Mouse (Mus musculus): ENCODE measurements around the gene Letm1.

Gene Letm1

GRCm38 (mm10) chr5:33738341-33738740, 44.3 kb downstream of the Letm1 start:
- DNase-seq (ENCODE audit: low read depth, low spot score) = no peak

- DNase-seq (ENCODE audit: low read depth, low spot score) = peak; percentile 17
Observed at GRCm38 (mm10) chr5:33737903-33738321, 44.7 kb downstream of the Letm1 start.

GRCm38 (mm10) chr5:33736230-33736629, 46.4 kb downstream of the Letm1 start:
- no peak for DNase-seq (ENCODE audit: low read depth, low spot score)

GRCm38 (mm10) chr5:33735412-33736092, 47.1 kb downstream of the Letm1 start:
- DNase-seq (ENCODE audit: low read depth, low spot score) = no peak

- no peak for DNase-seq (ENCODE audit: low read depth, low spot score)
Observed at GRCm38 (mm10) chr5:33733837-33734236, 48.8 kb downstream of the Letm1 start.

GRCm38 (mm10) chr5:33731051-33731450, 51.6 kb downstream of the Letm1 start:
- DNase-seq (ENCODE audit: low read depth, low spot score) = no peak

- no peak for DNase-seq (ENCODE audit: low read depth, low spot score)
Observed at GRCm38 (mm10) chr5:33730516-33730915, 52.1 kb downstream of the Letm1 start.

- DNase-seq (ENCODE audit: low read depth, low spot score) = no peak
Observed at GRCm38 (mm10) chr5:33728841-33729240, 53.8 kb downstream of the Letm1 start.

- no peak for DNase-seq (ENCODE audit: low read depth, low spot score)
Observed at GRCm38 (mm10) chr5:33726891-33727290, 55.7 kb downstream of the Letm1 start.

- no peak for DNase-seq (ENCODE audit: low read depth, low spot score)
Observed at GRCm38 (mm10) chr5:33726081-33726647, 56.5 kb downstream of the Letm1 start.

- no peak for DNase-seq (ENCODE audit: low read depth, low spot score)
Observed at GRCm38 (mm10) chr5:33723641-33724465, 58.8 kb downstream of the Letm1 start.

GRCm38 (mm10) chr5:33723019-33723640, 59.5 kb downstream of the Letm1 start:
- no peak for DNase-seq (ENCODE audit: low read depth, low spot score)

- DNase-seq (ENCODE audit: low read depth, low spot score) = no peak
Observed at GRCm38 (mm10) chr5:33722266-33723018, 60.2 kb downstream of the Letm1 start.

GRCm38 (mm10) chr5:33721541-33722265, 60.9 kb downstream of the Letm1 start, which contains the start of gene Fgfr3:
Fgfr3 (plus strand) TSS chr5:33721674.
- DNase-seq (ENCODE audit: low read depth, low spot score) = no peak

- DNase-seq (ENCODE audit: low read depth, low spot score) = no peak
Observed at GRCm38 (mm10) chr5:33720852-33721490, 61.6 kb downstream of the Letm1 start.

GRCm38 (mm10) chr5:33718460-33718859, 64.2 kb downstream of the Letm1 start:
- DNase-seq (ENCODE audit: low read depth, low spot score) = no peak

GRCm38 (mm10) chr5:33716467-33716866, 66.2 kb downstream of the Letm1 start:
- no peak for DNase-seq (ENCODE audit: low read depth, low spot score)

- DNase-seq (ENCODE audit: low read depth, low spot score) = no peak
Observed at GRCm38 (mm10) chr5:33715182-33715581, 67.4 kb downstream of the Letm1 start.

- DNase-seq (ENCODE audit: low read depth, low spot score) = no peak
Observed at GRCm38 (mm10) chr5:33712550-33712949, 70.1 kb downstream of the Letm1 start.

- DNase-seq (ENCODE audit: low read depth, low spot score) = no peak
Observed at GRCm38 (mm10) chr5:33709037-33709436, 73.6 kb downstream of the Letm1 start.

Measured in c-Kit-negative CD71-positive TER-119-positive erythroid progenitor cells, embryonic 14.5 days (primary cell).